In the genomic region with DNA sequence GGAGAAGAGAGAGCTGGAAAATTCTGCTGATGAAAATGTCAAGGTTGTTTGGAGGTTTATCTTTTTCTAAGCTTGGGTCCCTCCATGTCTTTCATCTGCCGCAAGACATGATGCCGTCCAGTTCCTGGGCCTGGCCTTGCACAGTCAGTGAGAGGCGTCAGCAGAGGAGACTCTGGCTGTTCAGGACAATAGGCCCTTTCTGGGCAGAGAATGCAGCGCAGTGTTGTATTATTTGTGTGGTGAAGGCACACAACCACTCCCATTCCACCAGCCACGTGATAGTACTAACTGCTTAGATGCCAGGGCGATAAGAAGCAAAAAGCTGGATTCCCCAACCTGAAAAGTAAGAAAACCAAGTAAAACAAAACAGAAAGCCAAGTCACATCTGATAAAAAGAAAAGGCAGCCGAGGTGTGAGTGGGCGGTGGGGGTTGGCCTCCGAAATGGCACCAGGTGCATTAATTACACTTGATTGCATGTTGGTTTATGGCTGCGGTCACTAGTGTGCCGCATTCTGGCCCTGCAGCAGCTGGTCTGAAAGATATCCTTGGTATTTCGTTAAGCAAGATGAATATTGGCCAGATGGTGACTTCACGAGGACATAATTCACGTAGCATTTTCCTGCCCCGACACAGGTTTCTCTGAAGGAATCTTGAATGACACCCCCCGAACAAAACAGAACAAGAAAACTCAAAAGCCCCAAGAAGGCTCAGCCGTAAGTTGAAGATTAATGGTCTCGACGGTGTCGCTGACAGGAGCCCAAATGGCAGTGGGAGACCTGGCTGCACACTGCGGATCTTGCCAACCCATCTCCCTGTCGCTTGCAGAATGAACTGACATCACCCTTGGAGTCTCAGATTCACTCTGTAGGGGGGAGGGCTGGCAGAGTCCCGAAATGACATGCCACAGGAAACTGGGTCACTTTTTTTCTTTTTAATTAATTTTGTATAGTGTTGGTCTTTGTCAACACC, we compare ENCODE assay signal across 12 mouse cellular contexts.
DNase-seq lines count a peak whose midpoint lies in the region; ATAC-seq and TF ChIP-seq lines count a peak whose summit lies in the region.
"Had no signal": no experiment of that assay in that cellular context is flagged by ENCODE, and none has a peak within 500 bp of the region (broad histone marks: within the 10 kb centered on the region; RNA-seq: fewer than 3 reads in every experiment).

No protein-coding gene starts in this region.

- H3K9ac ChIP-seq in intestine, postnatal 0 days (ENCODE audit: low read depth, low read length) = no peak overlapping the region
- H3K9ac ChIP-seq: forebrain, postnatal 0 days had no signal

- peak; percentile 40 for DNase-seq in gastrocnemius, adult 18-20 months (ENCODE audit: low spot score)
- no peak for DNase-seq in gastrocnemius, postnatal 4 days (ENCODE audit: low spot score in 2 of 2)
- peak; percentile 75 for DNase-seq in Muller cell, postnatal 12 days (ENCODE audit: inconsistent ontology term)
- peak; percentile 88 to 92 for DNase-seq in cerebellum, postnatal 10 days
- DNase-seq in c-Kit-positive CD71-positive TER-119-positive erythroid progenitor cells, embryonic 14.5 days (ENCODE audit: low spot score) = no peak
- DNase-seq in frontal cortex, postnatal 10 days (ENCODE audit: low spot score in 2 of 2) = no peak
- DNase-seq in spleen, postnatal 36 days (ENCODE audit: low spot score in 2 of 2) = no peak
- DNase-seq: forebrain, postnatal 0 days; lung, adult 2 months; thymus, postnatal 14 days had no signal

- H3K27me3 ChIP-seq in intestine, postnatal 0 days (replicated peaks; ENCODE audit: control insufficient read depth, insufficient read depth, low read length) = no peaks in the 10 kb centered on the region
- H3K27me3 ChIP-seq: CH12.LX had no signal

- no peak for TF ChIP-seq CTCF in intestine, postnatal 0 days (IDR thresholded peaks at IDR 0.05; ENCODE audit: low read depth)

- H3K36me3 ChIP-seq in intestine, postnatal 0 days (ENCODE audit: control insufficient read depth, insufficient read depth) = no peaks in the 10 kb centered on the region

- WGBS in intestine, postnatal 0 days = 51% methylated on average over 23 of the region's 23 CpGs

- H3K27ac ChIP-seq in intestine, postnatal 0 days (ENCODE audit: low read depth, low read length) = peak overlapping the region; percentile 66

- H3K4me1 ChIP-seq in intestine, postnatal 0 days (replicated peaks; ENCODE audit: control insufficient read depth, insufficient read depth, low read length) = 0 out of 2 replicates have a peak, but pooled peaks cover 14% of the 10 kb centered on the region

- no peaks in the 10 kb centered on the region for H3K9me3 ChIP-seq in intestine, postnatal 0 days (ENCODE audit: control insufficient read depth)

- ATAC-seq in intestine, postnatal 0 days = peak; percentile 29
- ATAC-seq: forebrain, postnatal 0 days had no signal

- peak overlapping the region; percentile 32 for H3K4me2 ChIP-seq in intestine, postnatal 0 days (replicated peaks; ENCODE audit: low read depth)

- no peak overlapping the region for H3K4me3 ChIP-seq in intestine, postnatal 0 days (ENCODE audit: low read depth, low read length)

Comparison
In these comparisons a context has a peak if more than half of its experiments do, and no peak if none do; other contexts are left out.
1. DNase-seq: peak in gastrocnemius, adult 18-20 months (single experiment), Muller cell, postnatal 12 days (single experiment) and cerebellum, postnatal 10 days (2 of 2); none in gastrocnemius, postnatal 4 days (0 of 2), c-Kit-positive CD71-positive TER-119-positive erythroid progenitor cells, embryonic 14.5 days (single experiment), frontal cortex, postnatal 10 days (0 of 2) and spleen, postnatal 36 days (0 of 2).